Mouse (Mus musculus) left cerebral cortex, postnatal 10 days (tissue): ENCODE measurements around the gene Sec11a. TPM values are rescaled to one million over a fixed set of nuclear protein-coding genes. Genes with fewer than 3 reads are reported as not detected.
"Not testable (repeated sequence)": the region's sequence is repeated elsewhere in the genome, so short reads cannot be mapped to it uniquely, and the experiment has no call there.

Source experiments
- DNase-seq, 2 experiments: peaks; one replicate each; pipeline ENCODE4 v3.0.0; 2021 to 2022; ENCODE audit warnings: low spot score in 2 of 2, mixed read lengths in 1 of 2; ENCODE audit errors: extremely low spot score in 1 of 2
- intact Hi-C: fragments of 180-260 bp; cut with DNase I; formaldehyde crosslinking; loops from one replicate; pipeline ENCODE4 v1.15.1; 2025
- total RNA-seq, 2 experiments: library from RNA; stranded (reverse); gene quantifications; 2 replicates each; pipeline ENCODE4 v1.2.3; 2021

The Sec11a gene
- total RNA-seq, 2 experiments from 2014 or later: 57.5 to 61.8 TPM

- intact Hi-C loops: no loop called here
Observed at GRCm38 (mm10) chr7:80970913-80971312, 23.3 kb upstream of the Sec11a start.

GRCm38 (mm10) chr7:80962799-80963198 lies 15.2 kb upstream of the Sec11a start:
- intact Hi-C loops: no loop called here
- DNase-seq: no peak

More at GRCm38 (mm10) chr7:80970913-80971312, 23.3 kb upstream of the Sec11a start:
- DNase-seq: no peak

- no peak for DNase-seq
- intact Hi-C loops: no loop called here
Observed at GRCm38 (mm10) chr7:80959003-80959402, 11.4 kb upstream of the Sec11a start.

- intact Hi-C loops: no loop called here
- DNase-seq: no peak
Observed at GRCm38 (mm10) chr7:80956891-80957290, 9.3 kb upstream of the Sec11a start.

GRCm38 (mm10) chr7:80954251-80954650 lies 6.7 kb upstream of the Sec11a start:
- intact Hi-C loops: no loop called here
- no peak for DNase-seq

- intact Hi-C loops: no loop called here
- no peak for DNase-seq
Observed at GRCm38 (mm10) chr7:80952140-80952539, 4.6 kb upstream of the Sec11a start.

GRCm38 (mm10) chr7:80951461-80951860 lies 3.9 kb upstream of the Sec11a start:
- DNase-seq: no peak
- intact Hi-C loops: no loop called here

- intact Hi-C loops: no loop called here
- DNase-seq: no peak
Observed at GRCm38 (mm10) chr7:80939808-80940207, 7.8 kb downstream of the Sec11a start.

GRCm38 (mm10) chr7:80937304-80937666 lies 10.3 kb downstream of the Sec11a start:
- intact Hi-C loops, DNase-seq: not testable (repeated sequence)

- not testable (repeated sequence) for DNase-seq
Observed at GRCm38 (mm10) chr7:80936617-80937303, 10.8 kb downstream of the Sec11a start.

GRCm38 (mm10) chr7:80935834-80936233 lies 11.7 kb downstream of the Sec11a start:
- no peak for DNase-seq
- intact Hi-C loops: no loop called here

More at GRCm38 (mm10) chr7:80936617-80937303, 10.8 kb downstream of the Sec11a start:
- intact Hi-C loops: not testable (repeated sequence)

- intact Hi-C loops: no loop called here
Observed at GRCm38 (mm10) chr7:80932777-80933176, 14.8 kb downstream of the Sec11a start.

GRCm38 (mm10) chr7:80931618-80932207 lies 15.9 kb downstream of the Sec11a start:
- DNase-seq: no peak
- intact Hi-C loops: no loop called here

More at GRCm38 (mm10) chr7:80932777-80933176, 14.8 kb downstream of the Sec11a start:
- DNase-seq: no peak

- intact Hi-C loops: no loop called here
- DNase-seq: no peak
Observed at GRCm38 (mm10) chr7:80923165-80923564, 24.4 kb downstream of the Sec11a start.

GRCm38 (mm10) chr7:80919647-80920008 lies 28.0 kb downstream of the Sec11a start:
- no peak for DNase-seq
- intact Hi-C loops: no loop called here

GRCm38 (mm10) chr7:80918982-80919646 lies 28.5 kb downstream of the Sec11a start:
- intact Hi-C loops: no loop called here
- no peak for DNase-seq

GRCm38 (mm10) chr7:80917916-80918465 lies 29.6 kb downstream of the Sec11a start:
- no peak for DNase-seq
- intact Hi-C loops: no loop called here

GRCm38 (mm10) chr7:80912496-80912895 lies 35.1 kb downstream of the Sec11a start:
- no peak for DNase-seq

GRCm38 (mm10) chr7:80911053-80911452 lies 36.5 kb downstream of the Sec11a start:
- DNase-seq: no peak
- intact Hi-C loops: no loop called here

More at GRCm38 (mm10) chr7:80912496-80912895, 35.1 kb downstream of the Sec11a start:
- intact Hi-C loops: no loop called here
